Mouse (Mus musculus) heart, postnatal 4 days (tissue): ENCODE data around the gene Wars. TPM values are rescaled to one million over a fixed set of nuclear protein-coding genes. Genes with fewer than 3 reads are reported as not detected.

Experiments used
- DNase-seq: peaks from one replicate; pipeline ENCODE4 v3.0.0; 2021
- microRNA-seq, 2 experiments: library from miRNA; unstranded; fragments of <30 nt; microRNA quantifications; one replicate each; pipeline ENCODE4 v1.2.0; 2021 to 2022
- total RNA-seq, 2 experiments: library from RNA; stranded (reverse); gene quantifications; 2 replicates each; pipeline ENCODE4 v1.2.3; 2021

The Wars gene
- total RNA-seq, 2 experiments from 2014 or later, result 48.1 to 49.0 TPM

DNA sequence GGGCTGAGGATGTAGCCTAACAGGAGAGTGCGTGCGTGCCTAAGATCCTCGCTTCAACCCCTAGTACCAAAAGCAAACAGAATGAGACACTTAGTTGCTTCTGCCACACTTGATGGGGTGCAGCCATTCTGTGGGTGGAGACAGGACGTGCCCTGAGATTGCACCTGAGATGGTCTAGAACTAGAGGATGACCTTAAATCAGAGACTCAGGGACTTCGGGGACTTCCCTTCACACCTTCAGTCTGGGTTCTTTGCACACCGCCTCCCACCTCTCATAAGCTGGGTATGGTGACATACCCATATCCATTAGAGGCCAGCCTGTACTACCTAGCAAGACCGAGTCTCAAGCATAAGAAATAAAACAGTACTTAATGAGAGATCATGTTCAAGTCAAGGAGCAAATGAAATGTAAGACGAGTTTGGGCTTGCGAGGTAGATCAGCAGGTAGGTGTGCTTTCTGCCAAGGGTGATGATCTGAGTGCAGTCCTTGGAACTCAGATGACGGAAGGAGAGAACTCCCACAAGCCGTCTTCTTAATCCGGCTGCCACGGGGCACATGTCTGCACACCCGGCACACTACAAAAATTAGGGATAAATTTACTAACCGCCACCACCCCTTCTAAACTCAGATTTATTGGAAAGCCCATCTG, 69.6 kb downstream of the Wars start:
- DNase-seq, result no peak

- DNase-seq, result no peak
Observed at GRCm38 (mm10) chr12:108823036-108823435, 70.9 kb downstream of the Wars start.

DNA sequence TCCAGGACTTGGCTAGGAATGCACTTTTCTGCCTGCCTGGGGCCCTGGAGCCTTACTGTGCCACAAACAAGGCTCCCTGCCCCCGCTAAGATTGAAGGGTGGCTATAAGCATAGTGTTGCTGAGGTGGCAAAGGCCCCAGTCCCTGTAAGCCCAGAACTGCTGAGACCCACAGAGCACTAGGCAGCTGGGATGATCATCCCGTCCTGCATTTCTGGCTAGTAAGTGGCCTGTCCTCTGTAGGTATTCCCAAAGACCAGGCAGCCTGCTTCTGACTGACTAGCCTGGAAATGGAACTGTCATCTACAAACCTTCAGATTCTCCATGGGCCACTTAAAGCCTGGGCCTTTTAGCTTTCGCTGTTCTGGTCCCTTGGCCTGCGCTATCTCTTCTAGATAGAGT, 73.5 kb downstream of the Wars start:
- DNase-seq, result no peak

GRCm38 (mm10) chr12:108816569-108816968, 77.4 kb downstream of the Wars start:
- DNase-seq, result no peak

DNA sequence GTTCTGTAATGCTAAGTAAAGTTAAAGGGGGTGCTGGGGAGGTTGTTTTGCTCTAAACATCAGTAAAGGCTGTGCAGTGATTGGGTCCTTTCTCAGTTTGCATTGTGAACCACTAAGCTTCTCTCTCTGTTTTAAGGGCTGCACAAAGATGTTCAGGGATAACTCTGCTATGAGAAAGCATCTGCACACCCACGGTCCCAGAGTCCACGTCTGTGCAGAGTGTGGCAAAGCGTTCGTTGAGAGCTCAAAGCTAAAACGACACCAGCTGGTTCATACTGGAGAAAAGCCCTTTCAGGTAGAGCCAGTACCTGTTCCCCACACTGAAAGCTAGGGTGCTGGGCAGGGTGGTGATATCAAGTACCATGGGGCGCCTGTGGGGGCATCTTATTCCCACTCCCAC, 79.5 kb downstream of the Wars start:
- DNase-seq, result no peak

GRCm38 (mm10) chr12:108812463-108812862, 81.5 kb downstream of the Wars start:
- no peak for DNase-seq

GRCm38 (mm10) chr12:108811133-108811532, 82.8 kb downstream of the Wars start:
- peak; percentile 25 for DNase-seq

- DNase-seq, result no peak
Observed at GRCm38 (mm10) chr12:108810309-108810708, 83.7 kb downstream of the Wars start.

Small RNAs within 50 kb of the gene (microRNA-seq; reads per million reads assigned to microRNA genes)
- gene Mir345, result 144 to 206 reads per million in 2 experiments

Other genes starting within 250 kb of the Wars start
- not detected for gene Degs2, start 191.9 kb downstream of the Wars start, total RNA-seq
- 10 to 100 TPM; 39.6 to 40.5 TPM for gene Yy1, start 101.2 kb downstream of the Wars start, total RNA-seq
- gene Slc25a29, start 58.3 kb downstream of the Wars start, total RNA-seq, result 1 to 10 TPM; 2.1 to 2.2 TPM
- 1 to 10 TPM; 7.1 to 7.5 TPM for gene Slc25a47, start 58.1 kb downstream of the Wars start, total RNA-seq
- 1 to 10 TPM; 4.2 to 5.2 TPM for gene Wdr25, start 543 bp downstream of the Wars start, total RNA-seq
- 1 to 10 TPM; 2.1 to 2.6 TPM for gene Begain, start 174.0 kb upstream of the Wars start, total RNA-seq